Comparison of ENCODE assay signal across 28 mouse cellular contexts in genomic region chr14:26758566-26758965, GRCm38 (mm10).
DNase-seq lines count a peak whose midpoint lies in the region; ATAC-seq and TF ChIP-seq lines count a peak whose summit lies in the region.
"Had no signal": no experiment of that assay in that cellular context is flagged by ENCODE, and none has a peak within 500 bp of the region (broad histone marks: within the 10 kb centered on the region; RNA-seq: fewer than 3 reads in every experiment).

No protein-coding gene starts in this region.

- H3K9me3 ChIP-seq in liver, embryonic 11.5 days (ENCODE audit: control insufficient read depth, low read length): peaks cover 3% of the 10 kb centered on the region; the same call in 1 of the 2 replicates
- no peaks in the 10 kb centered on the region for H3K9me3 ChIP-seq in MEL (replicated peaks; ENCODE audit: insufficient read depth, low read length)

- no peak for TF ChIP-seq POLR2A in MEL (IDR thresholded peaks at IDR 0.05; ENCODE audit: control insufficient read depth in 1 of 2, insufficient read depth in 1 of 2, low read depth in 1 of 2, low read length in 2 of 2, poor library complexity in 1 of 2)

- no peaks in the 10 kb centered on the region for H3K4me1 ChIP-seq in liver, embryonic 11.5 days (replicated peaks; ENCODE audit: control insufficient read depth, insufficient read depth, low read length)
- H3K4me1 ChIP-seq in MEL (ENCODE audit: control insufficient read depth in 1 of 2, insufficient read depth in 2 of 2, low read length in 2 of 2): peaks cover 5 to 6% of the 10 kb centered on the region in 2 experiments
- H3K4me1 ChIP-seq: heart, embryonic 12.5 days; hindbrain, embryonic 13.5 days; limb, embryonic 13.5 days; liver, embryonic 13.5 days; midbrain, embryonic 12.5 days; neural tube, embryonic 12.5 days had no signal

- DNase-seq in liver (peak; percentile 8), MEL (ENCODE audit: low read depth, low spot score) (peak; percentile 70)
- no peak for DNase-seq in liver, embryonic 11.5 days (ENCODE audit: low spot score)
- DNase-seq in lung, postnatal 25 days (ENCODE audit: low spot score): peak; percentile 42
- no peak for DNase-seq in thymus, adult 18-20 months
- no peak for DNase-seq in kidney, adult 9 months
- no peak for DNase-seq in layer of hippocampus, postnatal 36 days
- DNase-seq: adrenal gland, postnatal 25 days; cerebellum, adult 11-12 months; cerebellum, adult 9-11 months; heart, postnatal 4 days; kidney, postnatal 25 days; liver, embryonic 13.5 days; lung, embryonic 14.5 days; right cerebral cortex, adult 18-20 months; spleen, adult 18-20 months had no signal

- H3K36me3 ChIP-seq in liver, embryonic 11.5 days (ENCODE audit: control insufficient read depth, insufficient read depth, low read length): no peaks in the 10 kb centered on the region
- peaks cover 0 to 5% of the 10 kb centered on the region in 2 experiments; a peak in 2 of 4 replicates for H3K36me3 ChIP-seq in MEL (ENCODE audit: control insufficient read depth in 1 of 2, insufficient read depth in 2 of 2, low read length in 2 of 2)
- H3K36me3 ChIP-seq: heart, embryonic 12.5 days; hindbrain, embryonic 13.5 days; limb, embryonic 13.5 days; liver, embryonic 13.5 days; midbrain, embryonic 12.5 days; neural tube, embryonic 12.5 days had no signal

- no peak for TF ChIP-seq RAD21 in MEL (IDR thresholded peaks at IDR 0.05; ENCODE audit: low read depth, low read length)

- no peak overlapping the region for H3K4me3 ChIP-seq in liver, embryonic 11.5 days (ENCODE audit: low read depth, low read length)
- H3K4me3 ChIP-seq in MEL (ENCODE audit: control insufficient read depth in 1 of 2, insufficient read depth in 1 of 2, low read depth in 2 of 2, low read length in 2 of 2): peak overlapping the region; percentile 42 to 49; a peak in 3 of 4 replicates
- H3K4me3 ChIP-seq: erythroblast, embryonic 14.5 days; heart, embryonic 12.5 days; hindbrain, embryonic 13.5 days; limb, embryonic 13.5 days; liver, embryonic 13.5 days; midbrain, embryonic 12.5 days; myocyte; neural tube, embryonic 12.5 days had no signal

- TF ChIP-seq CTCF in MEL (IDR thresholded peaks at IDR 0.05 in 2 of 3, conservative IDR thresholded peaks at IDR 0.05 in 1 of 3; ENCODE audit: control insufficient read depth in 1 of 3, insufficient read depth in 1 of 3, low read depth in 2 of 3, low read length in 3 of 3, poor library complexity in 1 of 3, severe bottlenecking in 1 of 3): no peak

- H3K27ac ChIP-seq in liver, embryonic 11.5 days (ENCODE audit: low read depth, low read length): no peak overlapping the region
- peak overlapping the region; percentile 71; the same call in 1 of the 2 replicates for H3K27ac ChIP-seq in MEL (ENCODE audit: control insufficient read depth, low read depth, low read length)
- H3K27ac ChIP-seq: hindbrain, embryonic 13.5 days; limb, embryonic 13.5 days; liver, embryonic 13.5 days; midbrain, embryonic 12.5 days; neural tube, embryonic 12.5 days had no signal

- H3K4me2 ChIP-seq in liver, embryonic 11.5 days: no peak overlapping the region
- H3K4me2 ChIP-seq: heart, embryonic 12.5 days; hindbrain, embryonic 13.5 days; limb, embryonic 13.5 days; liver, embryonic 13.5 days; lung, embryonic 14.5 days; midbrain, embryonic 12.5 days; neural tube, embryonic 12.5 days had no signal

- whole genome bisulfite sequencing in liver, embryonic 11.5 days: 40% methylated on average over 8 of the region's 8 CpGs

- TF ChIP-seq EP300 in MEL (IDR thresholded peaks at IDR 0.05; ENCODE audit: low read depth in 1 of 2, low read length in 2 of 2): peak; percentile 32 to 62

- H3K9ac ChIP-seq in liver, embryonic 11.5 days (ENCODE audit: low read depth, low read length): no peak overlapping the region
- H3K9ac ChIP-seq in MEL (ENCODE audit: control insufficient read depth, low read depth, low read length, poor library complexity, severe bottlenecking): peak overlapping the region; percentile 47
- H3K9ac ChIP-seq: heart, embryonic 12.5 days; hindbrain, embryonic 13.5 days; limb, embryonic 13.5 days; liver, embryonic 13.5 days; lung, embryonic 14.5 days; midbrain, embryonic 12.5 days; neural tube, embryonic 12.5 days had no signal

- no peaks in the 10 kb centered on the region for H3K27me3 ChIP-seq in liver, embryonic 11.5 days (replicated peaks; ENCODE audit: control insufficient read depth, insufficient read depth, low read length)
- no peaks in the 10 kb centered on the region for H3K27me3 ChIP-seq in MEL (ENCODE audit: control insufficient read depth in 1 of 2, insufficient read depth in 2 of 2, low read length in 2 of 2)
- H3K27me3 ChIP-seq: CH12.LX; heart, embryonic 12.5 days; hindbrain, embryonic 13.5 days; limb, embryonic 13.5 days; liver, embryonic 13.5 days; midbrain, embryonic 12.5 days; neural tube, embryonic 12.5 days; Patski had no signal

- no peak for ATAC-seq in liver, embryonic 11.5 days (replicated peaks; ENCODE audit: low FRiP score)
- ATAC-seq in common myeloid progenitor, adult 5-6 weeks (replicated peaks; ENCODE audit: low read depth, poor library complexity, severe bottlenecking): peak; percentile 72
- ATAC-seq: forebrain, embryonic 16.5 days; intestine, postnatal 0 days; Patski had no signal

- H3K79me2 ChIP-seq in MEL (ENCODE audit: control insufficient read depth, insufficient read depth, low read length, poor library complexity): no peaks in the 10 kb centered on the region

TF ChIP-seq in MEL, 35 proteins besides CTCF, POLR2A, EP300 and RAD21:
- TF ChIP-seq RCOR1 (IDR thresholded peaks at IDR 0.05; ENCODE audit: low read depth, low read length) (peak; percentile 30; the same call in 1 of the 2 replicates), POLR2AphosphoS2 (IDR thresholded peaks at IDR 0.05; ENCODE audit: low read length) (no peak), ZNF384 (IDR thresholded peaks at IDR 0.05; ENCODE audit: low read depth, low read length) (no peak), GATA1 (IDR thresholded peaks at IDR 0.05; ENCODE audit: low read depth, low read length) (peak; percentile 66), NRF1 (IDR thresholded peaks at IDR 0.05; ENCODE audit: insufficient read depth, low read depth, low read length, poor library complexity, severe bottlenecking) (no peak), ETS1 (IDR thresholded peaks at IDR 0.05; ENCODE audit: low read depth, low read length) (peak; percentile 48; the same call in 1 of the 2 replicates)

Comparison
In these comparisons a context has a peak if more than half of its experiments do, and no peak if none do; other contexts are left out.
1. DNase-seq: peak in liver (single experiment), MEL (single experiment) and lung, postnatal 25 days (single experiment); none in liver, embryonic 11.5 days (single experiment), thymus, adult 18-20 months (0 of 2), kidney, adult 9 months (single experiment) and layer of hippocampus, postnatal 36 days (0 of 2).